Mouse (Mus musculus): ENCODE results near the gene Caap1. TPM values are rescaled to one million over a fixed set of nuclear protein-coding genes. Genes with fewer than 3 reads are reported as not detected.

Caap1 gene
- polyA plus RNA-seq, 1 experiment: 3.4 TPM

- H3K79me2 ChIP-seq (ENCODE audit: control insufficient read depth, insufficient read depth): no peaks in the 10 kb centered on the region
- H3K79me3 ChIP-seq (ENCODE audit: low read depth): no peaks in the 10 kb centered on the region
- no peak overlapping the region for H3K4me3 ChIP-seq (ENCODE audit: insufficient read depth, poor library complexity, severe bottlenecking)
- peaks cover 12% of the 10 kb centered on the region for H3K36me3 ChIP-seq (ENCODE audit: control insufficient read depth, insufficient read depth)
- H3ac ChIP-seq (ENCODE audit: control insufficient read depth, insufficient read length, low read depth): no peak overlapping the region
- H3K27me3 ChIP-seq (ENCODE audit: control insufficient read depth, insufficient read depth, insufficient read length): no peaks in the 10 kb centered on the region
- TF ChIP-seq CTCF (IDR thresholded peaks at IDR 0.05; ENCODE audit: control insufficient read depth, insufficient read depth, insufficient read length): no peak
- TF ChIP-seq MAX (IDR thresholded peaks at IDR 0.05): no peak
- no peak for TF ChIP-seq USF1 (IDR thresholded peaks at IDR 0.05; ENCODE audit: low read depth)
- no peak for TF ChIP-seq MYOD1 (IDR thresholded peaks at IDR 0.05; ENCODE audit: control insufficient read depth, insufficient read length, low read depth)
- no peak for TF ChIP-seq CEBPB (IDR thresholded peaks at IDR 0.05; ENCODE audit: low read depth)
Measured at GRCm38 (mm10) chr4:94561954-94562648, 5.5 kb upstream of the Caap1 start.

DNA sequence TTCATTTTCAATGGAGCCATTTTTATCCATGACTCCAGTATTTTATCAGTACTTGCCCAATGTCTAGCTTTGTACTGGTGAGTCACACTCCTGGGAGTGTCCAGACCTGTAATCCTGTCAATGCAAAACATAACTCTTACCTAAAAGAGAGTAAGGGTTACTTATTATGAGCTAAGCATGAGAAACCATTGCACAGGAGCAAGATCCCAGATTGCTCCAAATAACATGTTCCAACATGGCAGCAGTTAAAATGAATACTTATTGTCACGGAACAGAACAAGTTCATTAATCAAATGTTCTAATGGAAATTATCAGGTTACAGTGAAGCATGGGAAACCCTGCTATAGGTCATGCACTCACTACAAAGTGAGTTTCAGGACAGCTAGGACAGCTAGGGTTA is 3.7 kb upstream of the Caap1 start:
- TF ChIP-seq FOSL1 (IDR thresholded peaks at IDR 0.05; ENCODE audit: insufficient read depth, low read length, poor library complexity, severe bottlenecking) (no peak), USF1 (IDR thresholded peaks at IDR 0.05; ENCODE audit: low read depth) (no peak), CEBPB (IDR thresholded peaks at IDR 0.05; ENCODE audit: low read depth) (no peak), MAX (IDR thresholded peaks at IDR 0.05) (no peak), MYOG (IDR thresholded peaks at IDR 0.05; ENCODE audit: control insufficient read depth, extremely low read depth, insufficient read length) (no peak), MYOD1 (IDR thresholded peaks at IDR 0.05; ENCODE audit: control insufficient read depth, insufficient read length, low read depth) (no peak), CTCF (IDR thresholded peaks at IDR 0.05; ENCODE audit: control insufficient read depth, insufficient read depth, insufficient read length) (no peak)
- Histone ChIP-seq H3K36me3 (ENCODE audit: control insufficient read depth, insufficient read depth) (no peaks in the 10 kb centered on the region), H3ac (ENCODE audit: control insufficient read depth, insufficient read length, low read depth) (no peak overlapping the region), H3K27me3 (ENCODE audit: control insufficient read depth, insufficient read depth, insufficient read length) (no peaks in the 10 kb centered on the region), H3K4me3 (ENCODE audit: insufficient read depth, poor library complexity, severe bottlenecking) (no peak overlapping the region), H3K79me3 (ENCODE audit: low read depth) (peaks cover 9% of the 10 kb centered on the region), H3K79me2 (ENCODE audit: control insufficient read depth, insufficient read depth) (peaks cover 12% of the 10 kb centered on the region)

GRCm38 (mm10) chr4:94559266-94559665 is 2.7 kb upstream of the Caap1 start:
- Histone ChIP-seq H3K79me3 (ENCODE audit: low read depth) (peaks cover 13% of the 10 kb centered on the region), H3K4me3 (ENCODE audit: insufficient read depth, poor library complexity, severe bottlenecking) (no peak overlapping the region), H3K36me3 (ENCODE audit: control insufficient read depth, insufficient read depth) (no peaks in the 10 kb centered on the region), H3K79me2 (ENCODE audit: control insufficient read depth, insufficient read depth) (peaks cover 22% of the 10 kb centered on the region), H3K27me3 (ENCODE audit: control insufficient read depth, insufficient read depth, insufficient read length) (no peaks in the 10 kb centered on the region), H3ac (ENCODE audit: control insufficient read depth, insufficient read length, low read depth) (no peak overlapping the region)
- no peak for TF ChIP-seq CEBPB (IDR thresholded peaks at IDR 0.05; ENCODE audit: low read depth)
- no peak for TF ChIP-seq FOSL1 (IDR thresholded peaks at IDR 0.05; ENCODE audit: insufficient read depth, low read length, poor library complexity, severe bottlenecking)
- no peak for TF ChIP-seq CTCF (IDR thresholded peaks at IDR 0.05; ENCODE audit: control insufficient read depth, insufficient read depth, insufficient read length)
- TF ChIP-seq USF1 (IDR thresholded peaks at IDR 0.05; ENCODE audit: low read depth): no peak
- TF ChIP-seq MYOG (IDR thresholded peaks at IDR 0.05; ENCODE audit: control insufficient read depth, extremely low read depth, insufficient read length): no peak
- no peak for TF ChIP-seq MYOD1 (IDR thresholded peaks at IDR 0.05; ENCODE audit: control insufficient read depth, insufficient read length, low read depth)
- TF ChIP-seq MAX (IDR thresholded peaks at IDR 0.05): no peak

DNA sequence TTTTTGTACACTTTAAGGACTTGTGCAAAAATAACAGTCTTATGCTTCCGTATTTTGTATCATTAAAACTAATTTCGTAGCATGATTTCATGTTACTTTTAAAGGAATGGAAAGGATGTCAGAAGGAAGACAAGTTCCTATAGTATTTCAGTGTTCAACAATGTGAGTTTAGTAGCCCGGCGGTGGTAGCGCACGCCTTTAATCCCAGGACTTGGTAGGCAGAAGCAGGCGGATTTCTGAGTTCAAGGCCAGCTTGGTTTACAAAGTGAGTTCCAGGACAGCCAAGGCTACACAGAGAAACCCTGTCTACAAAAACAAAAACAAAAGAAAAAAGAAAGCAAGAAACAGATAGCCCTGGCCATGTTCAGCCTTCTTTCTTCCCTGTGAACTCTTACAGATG is 549 bp upstream of the Caap1 start:
- H3ac ChIP-seq (ENCODE audit: control insufficient read depth, insufficient read length, low read depth): no peak overlapping the region
- TF ChIP-seq MAX (IDR thresholded peaks at IDR 0.05): no peak
- TF ChIP-seq CEBPB (IDR thresholded peaks at IDR 0.05; ENCODE audit: low read depth): no peak
- no peak for TF ChIP-seq MYOD1 (IDR thresholded peaks at IDR 0.05; ENCODE audit: control insufficient read depth, insufficient read length, low read depth)
- TF ChIP-seq USF1 (IDR thresholded peaks at IDR 0.05; ENCODE audit: low read depth): no peak
- TF ChIP-seq MYOG (IDR thresholded peaks at IDR 0.05; ENCODE audit: control insufficient read depth, extremely low read depth, insufficient read length): no peak
- no peak for TF ChIP-seq FOSL1 (IDR thresholded peaks at IDR 0.05; ENCODE audit: insufficient read depth, low read length, poor library complexity, severe bottlenecking)
- no peak for TF ChIP-seq CTCF (IDR thresholded peaks at IDR 0.05; ENCODE audit: control insufficient read depth, insufficient read depth, insufficient read length)
- H3K36me3 ChIP-seq (ENCODE audit: control insufficient read depth, insufficient read depth): no peaks in the 10 kb centered on the region
- no peaks in the 10 kb centered on the region for H3K27me3 ChIP-seq (ENCODE audit: control insufficient read depth, insufficient read depth, insufficient read length)
- peaks cover 43% of the 10 kb centered on the region for H3K79me2 ChIP-seq (ENCODE audit: control insufficient read depth, insufficient read depth)
- H3K79me3 ChIP-seq (ENCODE audit: low read depth): peaks cover 20% of the 10 kb centered on the region
- peak overlapping the region; percentile 92 for H3K4me3 ChIP-seq (ENCODE audit: insufficient read depth, poor library complexity, severe bottlenecking)

GRCm38 (mm10) chr4:94554955-94555494 is 1.6 kb downstream of the Caap1 start:
- H3K27me3 ChIP-seq (ENCODE audit: control insufficient read depth, insufficient read depth, insufficient read length): no peaks in the 10 kb centered on the region
- no peak for TF ChIP-seq CTCF (IDR thresholded peaks at IDR 0.05; ENCODE audit: control insufficient read depth, insufficient read depth, insufficient read length)
- TF ChIP-seq USF1 (IDR thresholded peaks at IDR 0.05; ENCODE audit: low read depth): no peak
- no peak for TF ChIP-seq MAX (IDR thresholded peaks at IDR 0.05)
- TF ChIP-seq CEBPB (IDR thresholded peaks at IDR 0.05; ENCODE audit: low read depth): no peak
- no peak for TF ChIP-seq MYOD1 (IDR thresholded peaks at IDR 0.05; ENCODE audit: control insufficient read depth, insufficient read length, low read depth)
- TF ChIP-seq MYOG (IDR thresholded peaks at IDR 0.05; ENCODE audit: control insufficient read depth, extremely low read depth, insufficient read length): no peak
- no peak for TF ChIP-seq FOSL1 (IDR thresholded peaks at IDR 0.05; ENCODE audit: insufficient read depth, low read length, poor library complexity, severe bottlenecking)
- H3ac ChIP-seq (ENCODE audit: control insufficient read depth, insufficient read length, low read depth): no peak overlapping the region
- peak overlapping the region; percentile 92 for H3K4me3 ChIP-seq (ENCODE audit: insufficient read depth, poor library complexity, severe bottlenecking)
- peaks cover 45% of the 10 kb centered on the region for H3K79me2 ChIP-seq (ENCODE audit: control insufficient read depth, insufficient read depth)
- peaks cover 20% of the 10 kb centered on the region for H3K79me3 ChIP-seq (ENCODE audit: low read depth)
- H3K36me3 ChIP-seq (ENCODE audit: control insufficient read depth, insufficient read depth): peaks cover 13% of the 10 kb centered on the region
